Mouse (Mus musculus) thymus, adult 2 months (tissue): Measurements from ENCODE around the gene Rpl3.

Experiments used
- CTCF ChIP-seq: fragments of 200-500 bp; IDR thresholded peaks from 2 replicates; pipeline ENCODE4 v1.5.1; 2012; ENCODE audit warnings: mild to moderate bottlenecking, control low read depth, low read length, moderate library complexity, borderline replicate concordance; ENCODE audit not compliant: control insufficient read depth, poor library complexity, insufficient read depth; ENCODE audit errors: extremely low read depth
- POLR2A ChIP-seq: fragments of 200-500 bp; IDR thresholded peaks from 2 replicates; pipeline ENCODE4 v1.6.1; 2012; ENCODE audit warnings: mild to moderate bottlenecking, low read length, control low read depth, moderate library complexity; ENCODE audit not compliant: control insufficient read depth, poor library complexity, insufficient read depth; ENCODE audit errors: extremely low read depth

- no peak for TF ChIP-seq CTCF
- TF ChIP-seq POLR2A: no peak
These were observed 7.9 kb downstream of the Rpl3 start for GRCm38 (mm10) chr15:80083740-80084139.
